Mouse (Mus musculus) midbrain, postnatal 0 days (tissue): ENCODE results near the gene Rbm19. TPM values are rescaled to one million over a fixed set of nuclear protein-coding genes. Genes with fewer than 3 reads are reported as not detected.

Experiments
- ATAC-seq: fragments of 200-750 bp; cut with Nextera tagmentation; 2 replicates; pipeline ENCODE4 v1.8.0; 2017; ENCODE audit warnings: moderate number of reproducible peaks, mild to moderate bottlenecking, moderate TSS enrichment, moderate library complexity; ENCODE audit not compliant: low FRiP score
- DNase-seq: peaks from one replicate; pipeline ENCODE4 v3.0.0-alpha.2; 2015; ENCODE audit warnings: low spot score
- H3K27ac ChIP-seq: fragments of 300-500 bp; sonication (generic); 2 replicates; pipeline ENCODE4 v1.5.1; 2014; ENCODE audit warnings: low read depth, mild to moderate bottlenecking, low read length, mixed read lengths
- H3K27me3 ChIP-seq: fragments of 300-500 bp; sonication (generic); 2 replicates; pipeline ENCODE4 v1.6.1; 2014; ENCODE audit warnings: low read length, control low read depth, mixed read lengths; ENCODE audit not compliant: insufficient read depth
- H3K36me3 ChIP-seq: fragments of 300-500 bp; sonication (generic); 2 replicates; pipeline ENCODE4 v1.6.1; 2014; ENCODE audit warnings: low read length, control low read depth, mixed read lengths; ENCODE audit not compliant: insufficient read depth
- H3K4me1 ChIP-seq: fragments of 300-500 bp; sonication (generic); 2 replicates; pipeline ENCODE4 v1.6.1; 2014; ENCODE audit warnings: mild to moderate bottlenecking, control low read depth, antibody characterized with exemption, low read length, mixed read lengths; ENCODE audit not compliant: insufficient read depth
- H3K4me2 ChIP-seq: fragments of 300-500 bp; sonication (generic); 2 replicates; pipeline ENCODE4 v1.6.1; 2014; ENCODE audit warnings: low read depth, mild to moderate bottlenecking, low read length, mixed read lengths; ENCODE audit not compliant: poor library complexity, severe bottlenecking
- H3K4me3 ChIP-seq: fragments of 300-500 bp; sonication (generic); 2 replicates; pipeline ENCODE4 v1.5.1; 2014; ENCODE audit warnings: low read depth, mild to moderate bottlenecking, low read length, moderate library complexity
- H3K9ac ChIP-seq: fragments of 300-500 bp; sonication (generic); replicated peaks from 2 replicates; pipeline ENCODE4 v1.6.1; 2014; ENCODE audit warnings: mild to moderate bottlenecking, low read length, moderate library complexity, mixed read lengths; ENCODE audit not compliant: poor library complexity, severe bottlenecking
- H3K9me3 ChIP-seq: fragments of 300-500 bp; sonication (generic); 2 replicates; pipeline ENCODE4 v1.6.1; 2016; ENCODE audit warnings: low read length, control low read depth
- CTCF ChIP-seq: IDR thresholded peaks from 2 replicates; pipeline ENCODE4 v1.5.1; 2016; ENCODE audit warnings: antibody characterized with exemption, mild to moderate bottlenecking
- WGBS: fragments of 180-500 bp; shearing (Covaris S2); extraction: QIAGEN DNeasy Blood & Tissue Kit; methylation state at CpG from one replicate; pipeline ENCODE4 v1.1.7; 2014; 5-methylcytosine and 5-hydroxymethylcytosine counted together
- polyA plus RNA-seq: library from polyadenylated mRNA; unstranded; fragments of >200 nt; fragmentation: Nextera tagmentation; extraction: Ambion mirVana; gene quantifications from 2 replicates; pipeline ENCODE4 v1.2.1, GENCODE M21; 2015
- total RNA-seq: library from RNA; depleted of rRNA; stranded (reverse); fragments of >200 nt; gene quantifications from 2 replicates; pipeline ENCODE4 v1.2.3, GENCODE M21; 2014

Rbm19 gene
- total and polyA plus RNA-seq, 2 experiments from 2014 or later: 17.5 to 34.7 TPM

- DNase-seq: no peak
- 94% methylated on average over 7 of the region's 7 CpGs for WGBS
- ATAC-seq: no peak
- H3K36me3 ChIP-seq: peaks cover 68% of the 10 kb centered on the region
- H3K9ac ChIP-seq: no peak overlapping the region
- no peak overlapping the region for H3K4me2 ChIP-seq
- no peak for TF ChIP-seq CTCF
- no peaks in the 10 kb centered on the region for H3K27me3 ChIP-seq
- H3K4me3 ChIP-seq: no peak overlapping the region
- H3K27ac ChIP-seq: no peak overlapping the region
- H3K4me1 ChIP-seq: no peaks in the 10 kb centered on the region
- H3K9me3 ChIP-seq: no peaks in the 10 kb centered on the region
Measured at GRCm38 (mm10) chr5:120129070-120129469, 12.8 kb downstream of the Rbm19 start.

GRCm38 (mm10) chr5:120129761-120130160, 13.5 kb downstream of the Rbm19 start:
- no peak for ATAC-seq
- no peaks in the 10 kb centered on the region for H3K4me1 ChIP-seq
- no peaks in the 10 kb centered on the region for H3K27me3 ChIP-seq
- H3K9ac ChIP-seq: no peak overlapping the region
- peak; percentile 31; the same call in 1 of the 2 replicates for TF ChIP-seq CTCF
- peaks cover 63% of the 10 kb centered on the region for H3K36me3 ChIP-seq
- no peak overlapping the region for H3K27ac ChIP-seq
- no peak for DNase-seq
- WGBS: 92% methylated on average over 7 of the region's 7 CpGs
- H3K4me2 ChIP-seq: no peak overlapping the region
- H3K4me3 ChIP-seq: no peak overlapping the region
- H3K9me3 ChIP-seq: no peaks in the 10 kb centered on the region

- Histone ChIP-seq H3K27ac (no peak overlapping the region), H3K4me2 (no peak overlapping the region), H3K9me3 (no peaks in the 10 kb centered on the region), H3K4me1 (no peaks in the 10 kb centered on the region), H3K36me3 (peaks cover 59% of the 10 kb centered on the region), H3K9ac (no peak overlapping the region), H3K4me3 (no peak overlapping the region), H3K27me3 (no peaks in the 10 kb centered on the region)
- no peak for DNase-seq
- ATAC-seq: no peak
- TF ChIP-seq CTCF: no peak
- 93% methylated on average over 2 of the region's 2 CpGs for WGBS
Measured at GRCm38 (mm10) chr5:120130163-120130562, 13.9 kb downstream of the Rbm19 start.

GRCm38 (mm10) chr5:120131600-120131999, 15.3 kb downstream of the Rbm19 start:
- ATAC-seq: no peak
- TF ChIP-seq CTCF: peak; percentile 73
- H3K27ac ChIP-seq: no peak overlapping the region
- H3K4me2 ChIP-seq: no peak overlapping the region
- H3K9me3 ChIP-seq: no peaks in the 10 kb centered on the region
- DNase-seq: peak; percentile 27
- no peaks in the 10 kb centered on the region for H3K4me1 ChIP-seq
- H3K4me3 ChIP-seq: no peak overlapping the region
- 65% methylated on average over 5 of the region's 5 CpGs for WGBS
- no peaks in the 10 kb centered on the region for H3K27me3 ChIP-seq
- H3K9ac ChIP-seq: no peak overlapping the region
- H3K36me3 ChIP-seq: peaks cover 45% of the 10 kb centered on the region

GRCm38 (mm10) chr5:120134000-120134399, 17.7 kb downstream of the Rbm19 start:
- Histone ChIP-seq H3K36me3 (peaks cover 26% of the 10 kb centered on the region), H3K4me1 (no peaks in the 10 kb centered on the region), H3K9me3 (no peaks in the 10 kb centered on the region), H3K4me2 (no peak overlapping the region), H3K27me3 (no peaks in the 10 kb centered on the region), H3K27ac (no peak overlapping the region), H3K4me3 (no peak overlapping the region), H3K9ac (no peak overlapping the region)
- 43% methylated on average over 6 of the region's 6 CpGs for WGBS
- DNase-seq (peak; percentile 36), ATAC-seq (no peak)
- TF ChIP-seq CTCF: peak; percentile 87

- TF ChIP-seq CTCF: no peak
- no peaks in the 10 kb centered on the region for H3K27me3 ChIP-seq
- no peak overlapping the region for H3K4me3 ChIP-seq
- peaks cover 28% of the 10 kb centered on the region for H3K36me3 ChIP-seq
- DNase-seq: no peak
- no peak overlapping the region for H3K4me2 ChIP-seq
- no peaks in the 10 kb centered on the region for H3K4me1 ChIP-seq
- 93% methylated on average over 14 of the region's 14 CpGs for WGBS
- no peaks in the 10 kb centered on the region for H3K9me3 ChIP-seq
- no peak for ATAC-seq
- H3K9ac ChIP-seq: no peak overlapping the region
- no peak overlapping the region for H3K27ac ChIP-seq
Measured at GRCm38 (mm10) chr5:120135337-120135736, 19.1 kb downstream of the Rbm19 start.
